Mouse (Mus musculus): Measurements from ENCODE around the gene Dmap1.

GRCm38 (mm10) chr4:117676903-117677302 lies 5.2 kb downstream of the Dmap1 start:
- TF ChIP-seq CTCF (IDR thresholded peaks at IDR 0.05; ENCODE audit: insufficient read depth, low read depth, low read length) (peak; percentile 47), POLR2A (IDR thresholded peaks at IDR 0.05; ENCODE audit: insufficient read depth, low read depth, low read length) (no peak)

Data from olfactory bulb, adult 2 months (tissue).